Mouse (Mus musculus) megakaryocyte, adult 5-6 weeks (primary cell): Measurements from ENCODE around the gene Dap. TPM values are rescaled to one million over a fixed set of nuclear protein-coding genes. Genes with fewer than 3 reads are reported as not detected.

Source experiments
- total RNA-seq, 2 experiments: library from RNA; stranded (forward) in 1 of 2; stranded (reverse) in 1 of 2; fragments of 153-499, 151-499 nt in 1 of 2; fragments of 221-1000, 200-1000 nt in 1 of 2; gene quantifications; 2 replicates each; pipeline versions ENCODE4 v1.2.3 to v1.2.4; 2015 to 2017

Gene Dap
- total RNA-seq, 2 experiments from 2014 or later: 63.1 to 91.4 TPM

Other genes with a start within 250 kb of the Dap start
- 4.8 and 5.1 TPM in 2 replicates for gene Ankrd33b, start 143.4 kb downstream of the Dap start, total RNA-seq (2015)
- 5.8 and 9.1 TPM in 2 replicates for gene Ankrd33b, start 143.4 kb downstream of the Dap start, total RNA-seq (2017)
- 1.3 and 1.4 TPM in 2 replicates for gene Ropn1l, start 229.4 kb downstream of the Dap start, total RNA-seq (2015)
- 1.2 and 1.5 TPM in 2 replicates for gene Ropn1l, start 229.4 kb downstream of the Dap start, total RNA-seq (2017)